Mouse (Mus musculus) cortical plate, adult 2 months (tissue): ENCODE data around the gene Ankrd35. TPM values are rescaled to one million over a fixed set of nuclear protein-coding genes. Genes with fewer than 3 reads are reported as not detected.
A peak's percentile ranks its signal among the peaks of the same experiment; 100 is the strongest.

Experiments used
- H3K27ac ChIP-seq: fragments of 200-500 bp; 2 replicates; pipeline ENCODE4 v1.5.1; 2012; ENCODE audit warnings: low read length, control low read depth, inconsistent platforms; ENCODE audit not compliant: insufficient read depth
- H3K4me1 ChIP-seq: fragments of 200-500 bp; 2 replicates; pipeline ENCODE4 v1.6.1; 2011; ENCODE audit warnings: low read length; ENCODE audit not compliant: control insufficient read depth, insufficient read depth
- H3K4me3 ChIP-seq: fragments of 200-500 bp; 2 replicates; pipeline ENCODE4 v1.5.1; 2011; ENCODE audit warnings: mild to moderate bottlenecking, low read length, control low read depth; ENCODE audit not compliant: insufficient read depth
- CTCF ChIP-seq: fragments of 200-500 bp; IDR thresholded peaks from 2 replicates; pipeline ENCODE4 v1.5.1; 2011; ENCODE audit warnings: mild to moderate bottlenecking, control low read depth, low read length; ENCODE audit not compliant: insufficient read depth; ENCODE audit errors: extremely low read depth
- POLR2A ChIP-seq: fragments of 200-500 bp; IDR thresholded peaks from 2 replicates; pipeline ENCODE4 v1.6.1; 2011; ENCODE audit warnings: mild to moderate bottlenecking, low read length, control low read depth; ENCODE audit not compliant: insufficient read depth; ENCODE audit errors: extremely low read depth
- polyA plus RNA-seq: library from polyadenylated mRNA; depleted of rRNA; stranded (reverse); fragments of >200 nt; gene quantifications from 2 replicates; pipeline ENCODE4 v1.2.3, GENCODE M21; 2012

The Ankrd35 gene
- polyA plus RNA-seq, 1 experiment = 7.8 TPM

- no peaks in the 10 kb centered on the region for H3K4me1 ChIP-seq
- H3K27ac ChIP-seq = no peak overlapping the region
- H3K4me3 ChIP-seq = no peak overlapping the region
- TF ChIP-seq POLR2A = no peak
- no peak for TF ChIP-seq CTCF
Observed at GRCm38 (mm10) chr3:96698993-96699690, 29.2 kb downstream of the Ankrd35 start.

GRCm38 (mm10) chr3:96700376-96700775 is 30.4 kb downstream of the Ankrd35 start:
- no peak overlapping the region for H3K27ac ChIP-seq
- no peak overlapping the region for H3K4me3 ChIP-seq
- H3K4me1 ChIP-seq = no peaks in the 10 kb centered on the region
- TF ChIP-seq CTCF (no peak), POLR2A (no peak)

- no peak overlapping the region for H3K4me3 ChIP-seq
- no peak overlapping the region for H3K27ac ChIP-seq
- H3K4me1 ChIP-seq = no peaks in the 10 kb centered on the region
- TF ChIP-seq POLR2A (no peak), CTCF (no peak)
Observed at GRCm38 (mm10) chr3:96701003-96701402, 31.1 kb downstream of the Ankrd35 start.

- no peak overlapping the region for H3K4me3 ChIP-seq
- TF ChIP-seq CTCF (0 out of 2 replicates have a peak, but pooled peaks have one; percentile 20), POLR2A (no peak)
Observed at GRCm38 (mm10) chr3:96704778-96705177, 34.8 kb downstream of the Ankrd35 start.

GRCm38 (mm10) chr3:96706217-96706616 is 36.3 kb downstream of the Ankrd35 start:
- Histone ChIP-seq H3K4me3 (no peak overlapping the region), H3K4me1 (no peaks in the 10 kb centered on the region), H3K27ac (no peak overlapping the region)
- TF ChIP-seq POLR2A (no peak), CTCF (no peak)

More at GRCm38 (mm10) chr3:96704778-96705177, 34.8 kb downstream of the Ankrd35 start:
- Histone ChIP-seq H3K27ac (no peak overlapping the region), H3K4me1 (no peaks in the 10 kb centered on the region)

GRCm38 (mm10) chr3:96706984-96707383 is 37.1 kb downstream of the Ankrd35 start:
- Histone ChIP-seq H3K4me3 (no peak overlapping the region), H3K27ac (no peak overlapping the region), H3K4me1 (no peaks in the 10 kb centered on the region)
- TF ChIP-seq CTCF (no peak), POLR2A (no peak)

GRCm38 (mm10) chr3:96707903-96708683 is 38.2 kb downstream of the Ankrd35 start, which contains the start of gene Nudt17:
Gene Nudt17, minus strand, starts transcription at chr3:96708562.
- no peak for TF ChIP-seq POLR2A
- TF ChIP-seq CTCF = peak; percentile 59
- no peaks in the 10 kb centered on the region for H3K4me1 ChIP-seq
- no peak within 1 kb of the TSS for H3K27ac ChIP-seq
- H3K4me3 ChIP-seq = peak within 1 kb of the TSS; percentile 43

GRCm38 (mm10) chr3:96708684-96709064 is 38.7 kb downstream of the Ankrd35 start:
- TF ChIP-seq CTCF (no peak), POLR2A (no peak)
- no peaks in the 10 kb centered on the region for H3K4me1 ChIP-seq
- peak overlapping the region; percentile 43; the same call in 1 of the 2 replicates for H3K4me3 ChIP-seq
- no peak overlapping the region for H3K27ac ChIP-seq

GRCm38 (mm10) chr3:96714286-96714685 is 44.4 kb downstream of the Ankrd35 start:
- no peak overlapping the region for H3K4me3 ChIP-seq
- H3K27ac ChIP-seq = no peak overlapping the region
- TF ChIP-seq CTCF (no peak), POLR2A (no peak)
- no peaks in the 10 kb centered on the region for H3K4me1 ChIP-seq
